Mouse (Mus musculus): ENCODE results near the gene Aox1. TPM values are rescaled to one million over a fixed set of nuclear protein-coding genes. Genes with fewer than 3 reads are reported as not detected.
A peak's percentile ranks its signal among the peaks of the same experiment; 100 is the strongest.
"Not testable (repeated sequence)": the region's sequence is repeated elsewhere in the genome, so short reads cannot be mapped to it uniquely, and the experiment has no call there.

The Aox1 gene
- 10 to 100 TPM in 1 of 2 experiments, 1 to 10 TPM in 1; 4.6 to 12.1 TPM for total RNA-seq (2021)
- long read RNA-seq, experiment 1, result 0 reads
- long read RNA-seq, experiment 2, partial matches to known transcripts, result 2 of 5 reads
- long read RNA-seq, experiment 2, other reads (novel, unspliced or antisense), result 3 of 5 reads

DNA sequence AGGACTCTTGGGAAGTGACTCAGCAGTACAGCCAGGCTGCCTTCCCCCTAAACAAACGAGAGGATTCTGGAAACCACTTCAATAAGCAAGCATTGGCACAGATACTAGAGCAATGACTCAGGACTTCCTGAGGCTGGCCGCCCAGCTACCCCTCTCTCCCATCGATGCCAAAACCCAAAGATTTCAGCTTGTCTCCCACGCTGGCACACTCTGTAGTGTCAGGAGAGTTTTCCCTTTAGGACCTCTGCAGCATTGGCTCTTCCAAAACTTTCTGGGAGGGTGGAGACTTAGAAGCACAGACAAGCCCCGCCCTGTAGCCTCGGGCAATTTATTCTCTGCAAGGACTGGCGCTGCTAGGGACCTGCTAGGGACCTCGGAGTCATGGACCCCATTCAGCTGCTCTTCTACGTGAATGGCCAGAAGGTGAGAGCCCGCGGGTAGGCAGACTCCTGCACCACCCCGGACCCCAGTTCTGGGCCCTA lies at the start of gene Aox1:
Gene Aox1 (plus strand): TSS at position 296 of the 482 bp plus-strand sequence.
- DNase-seq, result peak; percentile 78

- DNase-seq, result peak; percentile 18
Observed at GRCm38 (mm10) chr1:57989052-57989600, 40.6 kb upstream of the Aox1 start.

- no peak for DNase-seq
Observed at GRCm38 (mm10) chr1:57991277-57991676, 38.5 kb upstream of the Aox1 start.

DNA sequence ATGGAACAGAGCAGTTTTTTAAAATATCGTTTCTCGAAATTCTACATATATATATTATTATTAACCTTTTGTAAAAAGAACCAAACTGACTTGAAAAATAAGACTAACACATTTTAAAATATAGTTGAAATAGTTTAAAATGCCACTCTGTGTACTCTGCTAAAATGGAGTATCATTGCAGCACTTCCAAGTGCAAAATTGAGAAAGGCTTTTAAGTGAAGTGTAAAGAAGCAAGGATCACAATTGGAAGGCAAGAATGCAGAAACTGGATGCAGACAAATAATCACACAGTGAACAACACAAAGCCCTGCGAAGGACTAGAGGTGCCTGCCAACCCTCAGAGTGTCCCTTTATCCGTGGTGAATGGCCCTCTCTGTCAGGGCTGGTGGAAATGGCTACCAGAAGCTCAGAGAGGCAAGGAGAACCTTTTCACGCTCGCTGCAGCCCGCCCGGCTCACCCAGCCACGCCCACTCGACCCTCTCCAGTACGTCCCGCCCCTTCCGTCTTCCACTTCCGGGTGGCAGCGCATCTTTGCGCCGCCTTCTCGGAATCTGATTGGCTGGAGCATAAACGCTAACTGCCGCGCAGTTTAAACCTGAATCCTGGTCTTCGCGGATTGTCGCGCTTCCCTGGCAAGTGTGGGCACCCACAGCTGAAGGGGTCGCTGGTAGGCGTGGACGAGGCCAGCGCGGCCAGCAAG lies 34.1 kb upstream of the Aox1 start, which contains the start of gene Sgo2a:
Gene Sgo2a (plus strand): TSS at position 540 of the 701 bp plus-strand sequence.
- peak; percentile 87 for DNase-seq

- no peak for DNase-seq
Observed at GRCm38 (mm10) chr1:57996133-57996615, 33.6 kb upstream of the Aox1 start.

- DNase-seq, result no peak
Observed at GRCm38 (mm10) chr1:57998146-57998545, 31.6 kb upstream of the Aox1 start.

- not testable (repeated sequence) for DNase-seq
Observed at GRCm38 (mm10) chr1:58006388-58006787, 23.3 kb upstream of the Aox1 start.

DNA sequence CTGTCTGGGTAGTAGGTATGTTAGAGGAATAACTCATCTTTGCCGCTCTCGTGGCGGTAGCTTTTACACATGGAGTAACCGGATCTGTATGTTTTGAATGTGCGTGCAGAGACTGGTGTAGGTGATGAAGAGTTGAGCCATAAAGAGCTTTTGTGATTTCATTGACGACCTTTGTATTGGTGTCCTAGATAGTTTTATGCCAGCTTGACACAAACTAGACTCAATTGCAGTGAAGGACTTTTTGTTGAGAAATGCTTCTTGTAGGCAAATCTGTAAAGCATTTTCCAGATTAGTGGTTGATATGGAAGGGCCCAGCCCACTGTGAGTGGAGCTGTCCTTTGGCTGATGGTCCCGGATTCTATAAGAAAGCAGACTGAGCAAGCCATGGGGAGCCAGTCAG lies 10.9 kb upstream of the Aox1 start, which contains the start of gene Kctd18:
Gene Kctd18 (minus strand): TSS at position 101 of the 400 bp plus-strand sequence.
- no peak for DNase-seq

DNA sequence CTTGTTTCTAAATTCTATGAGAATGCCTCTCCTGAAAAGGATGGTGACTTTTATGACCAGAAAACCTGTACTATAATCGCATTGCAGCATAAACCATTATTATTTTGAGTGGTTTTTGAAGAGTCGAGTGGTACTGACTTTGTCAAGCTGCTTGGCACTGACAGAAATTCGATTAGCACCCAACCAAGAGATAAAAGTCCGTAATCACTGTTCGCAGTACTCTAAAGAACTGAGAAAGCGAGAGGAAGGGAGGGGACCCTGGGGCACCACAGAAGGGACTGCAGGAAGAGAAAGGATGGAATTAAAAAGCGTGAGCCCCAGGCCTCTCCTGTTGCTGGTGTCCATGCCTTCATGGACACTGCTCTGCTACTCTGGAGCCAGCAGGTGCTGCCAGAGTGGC lies 2.0 kb upstream of the Aox1 start:
- no peak for DNase-seq

DNA sequence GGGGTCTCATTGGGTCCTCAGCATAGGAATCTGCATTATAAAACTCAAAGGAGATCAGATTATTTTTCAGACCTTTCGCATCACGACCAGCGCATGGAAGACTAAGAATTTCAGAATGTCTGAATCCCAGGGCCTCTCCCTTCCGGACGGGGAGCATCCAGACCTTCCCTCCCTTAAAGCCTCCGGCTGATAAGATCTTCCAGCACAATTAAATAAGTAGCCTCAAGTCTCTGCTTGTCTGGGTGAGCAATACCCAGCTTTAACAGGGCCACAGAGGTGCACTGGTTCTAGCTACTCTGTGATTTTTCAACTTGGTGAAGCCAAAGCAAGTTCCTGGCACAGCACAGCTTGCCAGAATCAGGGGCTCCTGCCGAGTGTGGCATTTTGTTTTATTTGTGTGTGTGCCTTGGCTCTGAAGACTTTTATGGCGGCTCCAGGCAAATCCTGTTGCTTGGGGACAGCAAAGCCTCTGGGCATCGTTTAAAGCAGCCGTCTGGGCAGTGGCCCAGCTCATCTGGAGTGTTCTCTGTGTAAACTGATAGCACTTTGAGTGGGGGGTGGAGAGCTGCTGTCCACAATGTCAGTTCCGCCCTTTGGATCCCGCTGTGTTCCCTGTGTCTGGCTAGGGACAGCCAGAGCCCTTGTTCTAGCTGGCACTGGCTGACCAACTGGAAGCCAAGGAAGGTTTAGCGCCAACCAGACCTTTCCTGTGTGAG lies 583 bp downstream of the Aox1 start:
- peak; percentile 89 for DNase-seq

DNA sequence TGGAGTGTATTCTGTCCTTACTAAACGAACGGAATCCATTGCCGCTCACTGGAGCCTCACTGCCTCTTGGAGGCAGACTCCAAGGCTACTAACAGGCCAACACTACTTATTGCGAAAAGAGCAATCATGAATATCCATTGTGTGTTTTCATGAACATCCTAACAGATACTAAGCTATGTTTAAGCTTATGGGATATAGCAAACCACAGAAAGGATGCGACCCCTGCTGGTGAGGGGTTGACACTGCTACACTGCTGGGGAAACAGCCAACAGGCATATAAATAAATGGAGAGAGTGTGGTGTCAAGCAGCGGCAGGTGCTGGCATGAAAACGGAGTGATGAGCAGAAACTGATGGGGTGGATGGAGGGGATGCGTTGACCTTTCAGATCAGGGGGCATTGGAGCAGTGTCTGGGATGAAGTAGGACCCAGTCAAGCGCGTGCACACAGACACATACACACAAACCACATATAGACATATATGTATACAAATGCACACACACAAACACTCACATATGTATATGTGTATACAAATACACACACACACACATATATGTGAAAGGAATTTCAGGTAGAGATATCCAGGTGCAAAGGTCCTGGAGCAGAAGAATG lies 1.5 kb downstream of the Aox1 start:
- DNase-seq, result peak; percentile 35

- not testable (repeated sequence) for DNase-seq
Observed at GRCm38 (mm10) chr1:58037306-58037705, 7.6 kb downstream of the Aox1 start.

GRCm38 (mm10) chr1:58045076-58045475 lies 15.3 kb downstream of the Aox1 start:
- DNase-seq, result no peak

DNA sequence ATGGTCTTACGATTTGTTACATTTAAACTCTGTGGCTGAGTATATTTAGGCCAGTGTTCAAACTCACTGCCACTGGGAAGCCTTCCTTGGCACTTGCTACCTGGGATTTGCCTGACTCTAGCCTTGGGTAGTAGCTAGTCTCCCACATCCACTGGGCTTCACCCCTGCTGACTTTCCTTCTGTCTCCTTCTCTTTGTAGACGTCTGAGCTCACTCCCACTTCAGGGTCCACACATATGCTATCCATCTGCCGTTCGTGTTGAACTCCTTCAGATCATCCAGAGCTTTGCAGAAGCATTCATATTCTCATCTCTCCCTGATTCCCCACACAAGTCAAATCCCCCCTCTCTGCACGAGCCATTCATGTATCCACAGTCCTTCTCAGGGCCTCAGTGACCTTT lies 15.8 kb downstream of the Aox1 start:
- no peak for DNase-seq

DNA sequence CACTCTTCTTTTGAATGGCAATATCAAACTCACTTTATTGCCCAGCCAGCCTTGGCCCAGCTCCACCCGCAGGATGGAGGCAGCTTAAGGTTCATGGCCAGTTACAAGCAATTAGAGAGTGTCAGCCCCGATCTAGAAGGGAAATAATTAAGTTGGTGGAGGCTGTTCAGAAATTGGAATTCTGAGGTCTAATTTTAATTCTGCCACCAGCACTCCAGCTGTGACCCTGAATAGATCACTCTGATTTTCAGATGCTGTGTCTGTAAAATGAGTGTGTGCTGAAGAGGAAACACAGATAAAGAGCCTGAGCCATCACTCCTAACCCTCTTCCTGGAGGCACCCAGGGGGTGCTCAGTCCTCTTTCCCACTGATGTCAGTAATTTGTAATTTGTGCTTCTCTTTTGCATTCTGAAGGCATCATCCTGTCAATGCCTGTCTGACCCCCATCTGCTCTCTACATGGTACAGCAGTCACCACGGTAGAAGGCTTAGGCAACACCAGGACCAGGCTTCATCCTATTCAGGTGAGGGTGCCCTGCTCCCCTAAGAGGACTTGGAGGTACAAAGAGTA lies 17.1 kb downstream of the Aox1 start:
- DNase-seq, result no peak

GRCm38 (mm10) chr1:58049126-58049525 lies 19.4 kb downstream of the Aox1 start:
- no peak for DNase-seq

GRCm38 (mm10) chr1:58055598-58055997 lies 25.9 kb downstream of the Aox1 start:
- DNase-seq, result no peak

DNA sequence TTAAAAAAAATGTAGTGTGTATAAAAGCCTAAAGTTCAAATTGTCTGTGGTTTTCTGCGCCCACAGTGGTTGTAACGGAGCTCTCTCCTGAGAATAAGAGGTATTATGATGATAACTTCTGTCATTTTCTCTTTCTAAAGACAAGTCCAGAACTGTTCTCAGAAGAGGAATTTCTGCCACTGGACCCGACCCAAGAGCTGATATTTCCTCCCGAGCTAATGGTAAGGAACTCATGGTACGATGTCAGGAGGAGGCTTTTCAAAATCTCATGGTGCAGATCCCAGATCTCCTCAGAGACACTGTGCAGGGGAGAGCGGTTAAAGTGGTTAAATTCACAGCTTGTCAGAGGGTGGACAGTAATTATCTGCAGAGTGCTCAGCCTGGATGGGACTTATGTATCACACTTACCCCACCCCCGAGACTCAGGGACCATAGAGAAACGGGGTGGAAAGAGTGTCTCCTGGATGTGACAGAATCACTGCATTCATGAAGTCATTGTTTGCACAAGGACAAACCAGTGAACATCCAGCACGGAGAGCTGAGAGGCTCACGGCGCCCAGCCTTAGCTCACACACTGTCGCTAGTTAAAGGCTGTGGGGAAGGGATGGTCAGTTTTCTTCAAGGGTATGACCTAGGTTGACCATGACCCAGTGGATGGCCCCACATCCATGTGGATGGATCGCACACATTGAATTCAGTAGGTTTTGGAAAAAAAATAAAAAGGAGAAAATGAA lies 26.5 kb downstream of the Aox1 start:
- no peak for DNase-seq

DNA sequence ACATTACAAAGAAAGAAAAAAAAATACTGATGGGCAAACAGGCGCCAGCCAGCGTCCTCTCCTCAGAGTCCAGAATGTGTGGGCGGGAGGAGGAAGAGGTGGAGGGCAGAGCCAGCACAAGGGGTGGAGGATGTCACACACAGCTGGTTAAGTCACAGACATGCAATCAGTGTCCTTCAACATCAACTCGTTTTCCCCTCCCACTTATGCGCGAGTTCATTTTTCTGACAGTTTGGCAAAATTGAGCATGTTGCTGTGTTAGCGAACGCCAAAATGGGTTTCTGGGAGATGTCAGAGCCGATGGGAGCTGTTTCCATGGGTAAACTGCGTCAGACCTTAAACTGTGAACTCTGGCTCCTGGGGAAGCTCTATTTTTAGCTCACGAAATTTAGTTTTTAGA lies 27.2 kb downstream of the Aox1 start:
- DNase-seq, result no peak

GRCm38 (mm10) chr1:58058846-58059245 lies 29.1 kb downstream of the Aox1 start:
- DNase-seq, result no peak

- no peak for DNase-seq
Observed at GRCm38 (mm10) chr1:58062131-58062530, 32.4 kb downstream of the Aox1 start.

Measured in gastrocnemius, postnatal 25 days (tissue).